Mouse (Mus musculus) ES-Bruce4 (cell line): ENCODE data around the gene Prokr2. TPM values are rescaled to one million over a fixed set of nuclear protein-coding genes. Genes with fewer than 3 reads are reported as not detected.
"Not testable (repeated sequence)": the region's sequence is repeated elsewhere in the genome, so short reads cannot be mapped to it uniquely, and the experiment has no call there.

Experiments
- H3K27ac ChIP-seq: 2 replicates; pipeline ENCODE4 v1.5.1; 2012; ENCODE audit warnings: low read length, inconsistent platforms; ENCODE audit not compliant: insufficient read depth
- H3K27me3 ChIP-seq: 2 replicates; pipeline ENCODE4 v1.6.1; 2012; ENCODE audit warnings: mild to moderate bottlenecking, low read length, inconsistent platforms; ENCODE audit not compliant: control insufficient read depth, poor library complexity, insufficient read depth, severe bottlenecking
- H3K36me3 ChIP-seq: 2 replicates; pipeline ENCODE4 v1.6.1; 2012; ENCODE audit warnings: inconsistent platforms, mild to moderate bottlenecking, low read length, moderate library complexity; ENCODE audit not compliant: control insufficient read depth, poor library complexity, insufficient read depth, severe bottlenecking
- H3K4me1 ChIP-seq: one replicate; pipeline ENCODE4 v1.8.1; 2011; ENCODE audit warnings: low read length; ENCODE audit not compliant: control insufficient read depth, insufficient read depth
- H3K4me3 ChIP-seq: 2 replicates; pipeline ENCODE4 v1.5.1; 2011; ENCODE audit warnings: low read depth, mild to moderate bottlenecking, low read length
- H3K9ac ChIP-seq: 2 replicates; pipeline ENCODE4 v1.6.1; 2012; ENCODE audit warnings: low read depth, mild to moderate bottlenecking, inconsistent platforms; ENCODE audit not compliant: poor library complexity, severe bottlenecking
- H3K9me3 ChIP-seq: replicated peaks from 2 replicates; pipeline ENCODE4 v1.6.1; 2012; ENCODE audit warnings: mild to moderate bottlenecking, low read length, inconsistent platforms; ENCODE audit not compliant: control insufficient read depth, poor library complexity, insufficient read depth, severe bottlenecking
- CTCF ChIP-seq: IDR thresholded peaks from one replicate; pipeline ENCODE4 v1.8.1; 2011; ENCODE audit warnings: low read depth, low read length
- EP300 ChIP-seq: IDR thresholded peaks from 2 replicates; pipeline ENCODE4 v1.6.1; 2011; ENCODE audit warnings: low read depth, low read length; ENCODE audit not compliant: insufficient read depth
- POLR2A ChIP-seq: IDR thresholded peaks from one replicate; pipeline ENCODE4 v1.8.1; 2011; ENCODE audit warnings: low read length; ENCODE audit not compliant: insufficient read depth
- polyA plus RNA-seq: library from polyadenylated mRNA; stranded (reverse); fragments of >200 nt; gene quantifications from 2 replicates; pipeline ENCODE4 v1.2.4, GENCODE M21; 2011; ENCODE audit warnings: low read depth; ENCODE audit not compliant: missing spikeins, insufficient read depth, insufficient read length

Gene Prokr2
- polyA plus RNA-seq, 1 experiment, result 0.51 TPM

DNA sequence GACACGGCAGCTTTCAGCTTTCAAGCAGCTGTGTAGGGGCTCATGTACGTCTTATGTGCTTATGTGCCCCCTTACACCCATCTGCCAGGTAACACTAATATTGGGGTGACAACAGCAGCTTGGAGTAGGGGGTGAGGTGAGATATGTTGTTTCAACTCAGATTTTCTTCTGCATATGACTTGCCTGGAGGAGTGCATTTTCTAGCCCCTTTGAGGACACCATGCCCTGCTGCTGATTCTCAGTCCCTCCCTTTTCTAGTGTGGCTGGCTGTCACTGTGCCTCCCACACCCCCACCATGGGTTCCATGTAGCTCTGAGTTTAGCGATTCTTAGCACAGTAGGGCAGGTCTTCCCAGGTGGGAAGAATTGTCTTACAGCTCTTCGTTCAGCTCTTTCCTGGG lies 83.8 kb downstream of the Prokr2 start:
- Histone ChIP-seq H3K27me3 (no peaks in the 10 kb centered on the region), H3K4me1 (no peaks in the 10 kb centered on the region), H3K4me3 (no peak overlapping the region), H3K36me3 (peaks cover 42% of the 10 kb centered on the region), H3K9me3 (no peaks in the 10 kb centered on the region), H3K27ac (no peak overlapping the region), H3K9ac (no peak overlapping the region)
- TF ChIP-seq CTCF (no peak), EP300 (no peak), POLR2A (no peak)

DNA sequence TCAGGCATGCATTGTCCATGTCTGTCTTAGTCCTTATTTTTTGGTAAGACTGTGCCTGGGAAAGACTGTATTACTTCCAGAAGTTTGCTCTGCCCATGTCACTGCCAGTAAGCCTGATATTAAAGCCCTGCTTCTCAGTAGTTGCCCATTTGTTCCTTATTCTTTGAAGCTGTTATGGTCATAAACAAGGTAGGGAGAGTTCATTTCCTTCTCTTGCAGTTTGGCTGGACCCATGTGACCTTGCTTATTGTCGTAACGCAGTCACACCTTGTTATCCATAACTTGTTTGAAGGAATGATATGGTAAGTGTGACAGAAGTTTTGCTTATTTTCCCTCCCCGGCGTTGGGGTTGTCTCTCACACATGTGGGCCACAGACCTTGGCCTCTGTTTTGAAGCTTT lies 87.0 kb downstream of the Prokr2 start:
- no peak overlapping the region for H3K27ac ChIP-seq
- H3K4me1 ChIP-seq, result no peaks in the 10 kb centered on the region
- no peaks in the 10 kb centered on the region for H3K27me3 ChIP-seq
- H3K36me3 ChIP-seq, result peaks cover 37% of the 10 kb centered on the region
- H3K9ac ChIP-seq, result no peak overlapping the region
- H3K4me3 ChIP-seq, result no peak overlapping the region
- TF ChIP-seq EP300 (no peak), POLR2A (no peak), CTCF (no peak)
- no peaks in the 10 kb centered on the region for H3K9me3 ChIP-seq

DNA sequence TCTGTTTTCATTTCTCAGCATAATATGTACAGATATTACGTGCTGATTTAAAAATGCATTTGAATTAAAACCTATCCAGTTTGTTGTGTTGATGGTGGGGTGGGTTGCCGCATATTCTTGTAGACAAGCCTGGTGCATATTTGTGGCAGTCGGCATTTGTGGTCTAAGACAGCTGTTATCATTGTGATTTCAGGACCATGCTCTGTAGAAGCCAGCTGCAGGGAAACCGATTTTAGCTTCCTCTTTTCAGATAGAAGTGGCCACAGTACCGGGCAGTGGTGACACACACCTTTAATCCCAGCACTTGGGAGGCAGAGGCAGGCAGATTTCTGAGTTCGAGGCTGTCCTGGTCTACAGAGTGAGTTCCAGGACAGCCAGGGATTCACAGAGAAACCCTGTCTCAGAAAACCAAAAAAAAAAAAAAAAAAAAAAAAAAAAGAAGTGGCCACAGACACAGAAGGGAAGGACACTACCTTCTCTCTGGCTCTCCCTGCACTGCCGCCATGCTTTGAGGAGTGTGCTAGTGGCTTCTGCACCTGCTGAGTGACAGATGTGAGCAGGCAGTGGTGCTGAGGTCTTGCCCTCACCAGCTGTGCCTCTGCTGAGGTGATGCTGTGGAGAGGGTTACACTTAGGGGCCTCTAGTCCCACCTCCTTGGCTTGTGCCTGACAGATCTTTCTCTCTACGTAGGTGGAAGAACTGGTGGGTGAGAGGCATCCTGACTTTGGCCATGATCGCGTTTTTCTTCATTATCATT lies 91.4 kb downstream of the Prokr2 start:
- no peak overlapping the region for H3K9ac ChIP-seq
- no peak overlapping the region for H3K4me3 ChIP-seq
- H3K9me3 ChIP-seq, result no peaks in the 10 kb centered on the region
- no peaks in the 10 kb centered on the region for H3K27me3 ChIP-seq
- no peak overlapping the region for H3K27ac ChIP-seq
- no peaks in the 10 kb centered on the region for H3K4me1 ChIP-seq
- H3K36me3 ChIP-seq, result peaks cover 28% of the 10 kb centered on the region
- no peak for TF ChIP-seq EP300
- TF ChIP-seq CTCF, result no peak
- no peak for TF ChIP-seq POLR2A

DNA sequence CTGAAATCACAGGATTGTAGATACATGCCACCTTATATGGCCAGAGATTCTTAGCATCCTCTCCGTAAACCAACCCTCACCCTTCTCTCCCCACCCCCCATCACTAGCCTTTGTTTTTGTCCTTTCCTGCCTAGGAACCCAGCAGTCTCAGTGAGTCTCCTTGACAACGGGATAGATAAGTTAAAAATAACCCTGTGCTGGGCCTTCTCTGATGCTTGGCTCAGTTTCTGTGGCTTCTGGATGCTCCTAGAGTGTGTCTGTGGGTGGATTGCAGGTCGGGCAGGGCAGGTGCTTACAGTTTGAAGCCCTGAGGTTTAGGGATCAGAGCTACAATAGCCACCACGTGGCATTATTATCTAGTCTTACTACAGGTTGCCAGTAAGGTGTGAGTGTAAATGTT lies 93.2 kb downstream of the Prokr2 start:
- no peaks in the 10 kb centered on the region for H3K27me3 ChIP-seq
- H3K27ac ChIP-seq, result no peak overlapping the region

DNA sequence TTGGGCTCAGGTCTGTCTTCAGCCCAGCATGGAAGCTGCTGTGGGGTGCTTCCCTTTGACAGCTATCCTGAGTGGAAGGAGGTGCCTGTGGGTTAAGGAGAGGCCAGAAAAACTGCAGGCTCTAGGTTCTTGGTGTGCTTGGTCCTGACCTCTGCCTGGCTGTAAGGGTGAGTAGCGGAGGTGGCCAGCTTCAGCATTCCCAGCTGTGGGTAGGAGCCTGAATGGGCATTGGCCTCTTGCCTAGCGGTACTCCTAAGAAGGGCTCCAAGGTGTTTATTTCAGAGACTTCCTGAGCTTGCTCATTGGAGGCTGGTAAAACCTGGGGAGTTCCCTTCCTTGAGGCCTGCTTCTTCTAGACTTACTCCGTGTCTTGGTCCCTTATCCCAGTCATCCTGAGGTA lies 94.0 kb downstream of the Prokr2 start:
- no peak overlapping the region for H3K27ac ChIP-seq
- no peak for TF ChIP-seq EP300
- TF ChIP-seq CTCF, result no peak
- TF ChIP-seq POLR2A, result no peak
- H3K4me3 ChIP-seq, result no peak overlapping the region
- H3K27me3 ChIP-seq, result no peaks in the 10 kb centered on the region
- H3K36me3 ChIP-seq, result peaks cover 12% of the 10 kb centered on the region
- no peaks in the 10 kb centered on the region for H3K9me3 ChIP-seq
- no peak overlapping the region for H3K9ac ChIP-seq
- no peaks in the 10 kb centered on the region for H3K4me1 ChIP-seq

More for the DNA sequence above, 93.2 kb downstream of the Prokr2 start:
- no peaks in the 10 kb centered on the region for H3K9me3 ChIP-seq
- no peak overlapping the region for H3K4me3 ChIP-seq
- H3K36me3 ChIP-seq, result peaks cover 19% of the 10 kb centered on the region
- no peak overlapping the region for H3K9ac ChIP-seq
- H3K4me1 ChIP-seq, result no peaks in the 10 kb centered on the region
- TF ChIP-seq EP300 (no peak), POLR2A (no peak), CTCF (no peak)

DNA sequence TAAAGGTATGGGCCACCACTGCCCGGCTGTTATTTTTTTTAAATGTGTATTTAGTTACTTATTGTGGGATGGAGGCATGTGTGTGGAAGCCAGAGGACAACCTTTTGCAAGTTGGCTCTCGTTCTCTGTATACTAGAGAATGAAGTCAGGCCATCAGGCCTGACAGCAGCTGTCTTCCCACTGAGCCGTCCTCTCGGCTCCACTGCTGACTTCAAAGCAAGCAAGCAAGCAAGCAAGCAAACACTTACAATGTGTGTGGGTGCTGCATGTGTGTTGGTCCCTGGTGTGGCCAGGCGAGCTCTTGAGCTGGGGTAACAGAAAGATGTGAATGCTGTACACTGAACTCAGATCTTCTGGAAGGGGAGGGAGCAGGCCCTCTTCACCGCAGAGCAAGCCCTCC lies 94.4 kb downstream of the Prokr2 start:
- H3K4me3 ChIP-seq, result no peak overlapping the region
- no peak overlapping the region for H3K9ac ChIP-seq
- H3K4me1 ChIP-seq, result no peaks in the 10 kb centered on the region
- TF ChIP-seq CTCF (no peak), POLR2A (no peak), EP300 (no peak)
- no peaks in the 10 kb centered on the region for H3K9me3 ChIP-seq
- no peaks in the 10 kb centered on the region for H3K27me3 ChIP-seq
- peaks cover 12% of the 10 kb centered on the region for H3K36me3 ChIP-seq
- no peak overlapping the region for H3K27ac ChIP-seq

DNA sequence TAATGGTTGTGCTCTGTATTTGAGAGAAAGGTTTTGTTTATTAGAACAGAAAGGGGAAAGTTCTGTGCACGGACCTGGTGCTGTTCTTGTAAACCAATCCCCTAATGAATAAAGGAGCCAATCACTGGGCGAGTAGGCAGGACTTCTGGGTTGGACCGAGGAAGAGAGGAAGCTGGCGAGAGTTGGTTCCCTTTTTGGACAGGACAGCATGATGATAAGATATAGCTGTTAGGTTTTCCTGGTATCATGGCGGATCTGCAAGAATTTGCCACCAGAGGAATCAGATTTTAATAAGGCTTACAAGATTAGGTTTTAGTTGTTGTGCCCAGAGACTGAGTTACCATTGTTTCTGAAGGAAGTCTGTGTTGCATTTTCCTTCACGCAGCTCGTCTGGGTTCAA lies 96.0 kb downstream of the Prokr2 start:
- H3K4me1 ChIP-seq, H3K27ac ChIP-seq, H3K9me3 ChIP-seq, H3K27me3 ChIP-seq, H3K4me3 ChIP-seq, H3K36me3 ChIP-seq, H3K9ac ChIP-seq: not testable (repeated sequence)
